Mouse (Mus musculus) stomach, postnatal 0 days (tissue): ENCODE data around the gene Ptpra.

Experiments
- CTCF ChIP-seq: IDR thresholded peaks from 2 replicates; pipeline ENCODE4 v1.5.1; 2016; ENCODE audit warnings: antibody characterized with exemption, low read depth, mild to moderate bottlenecking, moderate library complexity
- EP300 ChIP-seq: optimal IDR thresholded peaks from 2 replicates; pipeline ENCODE3; 2016; ENCODE audit warnings: antibody characterized with exemption

DNA sequence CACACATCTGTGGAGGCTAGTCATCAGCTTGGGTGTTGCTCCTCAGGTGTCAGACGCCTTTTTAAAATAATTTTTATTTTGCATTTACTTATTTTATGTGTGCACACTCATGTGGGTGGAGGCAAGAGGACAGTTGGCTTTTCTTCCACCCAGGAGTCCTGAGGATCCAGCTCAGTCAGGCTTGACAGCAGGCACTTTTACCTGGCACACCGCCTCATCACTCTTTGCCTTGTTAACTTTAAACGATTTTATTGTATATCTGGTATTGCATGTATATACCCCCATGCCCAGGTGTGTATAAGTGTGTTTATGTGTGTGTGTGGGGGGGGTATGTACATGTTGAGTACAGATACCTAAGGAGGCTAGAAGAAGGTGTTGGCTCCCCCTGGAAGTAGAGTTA, 7.8 kb downstream of the Ptpra start:
- TF ChIP-seq CTCF (no peak), EP300 (no peak)
